Mouse (Mus musculus) kidney, postnatal 36 days (tissue): Measurements from ENCODE around the gene Hnrnpul2.
"Not testable (repeated sequence)": the region's sequence is repeated elsewhere in the genome, so short reads cannot be mapped to it uniquely, and the experiment has no call there.

Experiments
- DNase-seq, 2 experiments: peaks; one replicate each; pipeline ENCODE4 v3.0.0; 2021 to 2022; ENCODE audit warnings: mixed read lengths in 2 of 2

Hnrnpul2 gene

DNA sequence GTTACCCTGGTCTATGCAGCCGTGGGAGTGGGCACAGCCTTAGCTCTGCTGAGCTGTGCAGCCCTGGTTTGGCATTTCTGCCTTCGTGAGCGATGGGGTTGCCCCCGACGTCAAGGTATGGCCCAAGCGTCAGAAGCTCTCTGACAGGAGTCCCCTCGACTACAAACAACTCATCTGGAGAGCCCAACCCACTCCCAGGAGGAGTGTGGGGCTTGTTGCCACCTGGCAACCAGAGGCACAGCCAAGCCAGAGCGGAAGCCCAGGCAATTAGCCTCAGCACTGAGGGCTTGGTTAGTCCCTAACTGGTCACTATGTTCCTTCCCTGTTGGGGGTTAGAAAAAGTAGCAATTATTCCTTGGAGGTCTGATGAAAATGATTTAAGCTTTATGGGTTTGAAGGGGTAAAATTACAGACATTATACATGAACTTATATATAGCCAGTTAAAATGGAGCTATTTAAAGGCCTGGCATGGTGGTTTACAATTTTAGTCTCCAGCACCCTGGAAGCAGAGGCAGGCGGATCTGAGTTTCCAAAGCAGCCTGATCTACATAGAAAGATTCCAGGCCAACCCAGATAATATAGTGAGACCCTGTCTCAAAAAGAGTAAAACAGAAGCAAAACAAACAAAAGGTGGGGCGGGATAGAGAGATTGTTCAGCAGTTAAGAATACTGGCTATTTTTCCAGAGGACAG is 32.6 kb downstream of the Hnrnpul2 start:
- DNase-seq, result no peak

DNA sequence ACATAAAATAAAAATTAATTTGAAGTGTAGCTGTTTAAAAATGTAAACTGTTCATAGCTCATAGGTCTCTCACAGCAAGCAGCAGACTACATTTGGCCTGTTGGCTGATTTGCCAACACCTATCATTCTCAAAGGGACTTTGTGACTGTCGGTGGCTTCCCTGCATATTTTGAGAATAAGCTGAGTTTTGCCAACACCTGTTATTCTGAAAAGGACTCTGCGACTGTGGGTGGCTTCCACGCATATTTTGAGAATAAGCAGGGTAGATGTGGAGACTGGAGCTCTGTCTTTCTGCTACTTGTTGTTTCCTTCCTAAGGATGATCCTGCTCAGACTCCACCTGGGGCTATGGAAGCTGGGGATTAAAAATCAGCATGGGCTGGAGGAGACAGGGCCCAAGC is 33.3 kb downstream of the Hnrnpul2 start:
- no peak for DNase-seq

DNA sequence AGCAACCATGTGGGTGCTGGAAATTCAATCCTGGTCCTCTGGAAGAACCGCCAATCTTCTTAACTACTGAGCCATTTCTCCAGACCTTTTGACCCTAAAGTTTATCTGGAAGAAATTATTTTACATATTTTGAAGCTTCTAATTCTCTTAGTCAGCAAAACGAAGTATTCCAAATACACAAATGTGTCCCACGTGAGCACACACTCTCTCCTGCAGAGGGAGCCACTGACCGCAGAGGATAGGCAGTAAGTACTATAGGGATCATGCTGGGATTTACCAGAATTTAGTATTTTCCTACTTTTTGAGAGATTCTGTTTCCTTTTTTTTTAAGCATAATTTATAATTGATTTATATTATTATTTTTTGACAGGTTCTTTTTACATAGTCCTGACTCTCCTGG is 37.9 kb downstream of the Hnrnpul2 start:
- peak; percentile 56 to 86 for DNase-seq

DNA sequence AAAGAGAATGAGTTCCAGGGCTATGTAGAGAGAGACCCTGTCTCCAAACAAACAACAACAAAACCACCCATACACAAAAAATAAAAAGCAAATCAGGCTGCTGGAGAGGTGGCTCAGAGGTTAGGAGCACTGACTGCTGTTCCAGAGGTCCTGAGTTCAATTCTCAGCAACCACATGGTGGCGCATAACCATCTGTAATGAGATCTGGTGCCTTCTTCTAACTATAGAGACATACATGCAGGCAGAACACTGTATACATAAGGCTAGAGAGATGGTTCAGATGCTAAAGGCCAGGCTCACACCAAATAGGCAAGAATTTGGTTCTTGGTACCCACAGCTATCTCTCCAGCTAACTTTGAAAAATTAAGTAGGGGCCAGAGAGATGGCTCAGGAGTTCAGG is 39.2 kb downstream of the Hnrnpul2 start:
- DNase-seq, result peak in 1 of 2 experiments; percentile 63

DNA sequence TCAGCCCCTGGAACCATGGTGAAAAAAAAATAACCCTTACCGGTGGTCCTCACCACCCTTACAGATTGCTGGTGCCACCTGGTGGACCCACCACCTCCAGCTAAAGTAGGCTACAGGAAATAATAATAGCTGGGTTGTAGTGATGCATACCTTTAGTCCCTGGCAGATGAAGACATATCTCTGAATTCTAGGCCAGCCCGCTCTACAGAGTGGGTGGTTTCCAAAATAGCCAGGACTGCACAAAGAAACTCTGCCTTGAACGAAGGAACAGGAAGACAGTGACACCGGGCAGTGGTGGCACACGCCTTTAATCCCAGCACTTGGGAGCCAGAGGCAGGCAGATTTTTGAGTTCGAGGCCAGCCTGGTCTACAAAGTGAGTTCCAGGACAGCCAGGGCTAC is 44.5 kb downstream of the Hnrnpul2 start:
- no peak for DNase-seq

DNA sequence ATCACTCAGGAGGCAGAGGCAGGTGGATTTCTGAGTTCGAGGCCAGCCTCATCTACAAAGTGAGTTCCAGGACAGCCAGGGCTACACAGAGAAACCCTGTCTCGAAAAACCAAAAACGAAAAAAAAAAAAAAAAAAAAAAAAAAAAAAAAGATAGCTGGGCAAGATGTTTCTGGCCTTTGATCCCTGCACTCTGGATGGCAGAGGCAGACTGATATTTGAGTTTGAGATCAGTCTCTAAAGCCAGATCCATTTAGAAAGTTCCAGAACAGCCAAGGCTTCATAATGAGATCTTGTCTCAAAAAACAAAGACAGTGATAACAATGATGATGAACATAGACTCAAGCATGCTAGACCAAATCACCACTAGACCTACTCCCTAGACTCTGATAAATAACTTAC is 50.6 kb downstream of the Hnrnpul2 start:
- not testable (repeated sequence) for DNase-seq

DNA sequence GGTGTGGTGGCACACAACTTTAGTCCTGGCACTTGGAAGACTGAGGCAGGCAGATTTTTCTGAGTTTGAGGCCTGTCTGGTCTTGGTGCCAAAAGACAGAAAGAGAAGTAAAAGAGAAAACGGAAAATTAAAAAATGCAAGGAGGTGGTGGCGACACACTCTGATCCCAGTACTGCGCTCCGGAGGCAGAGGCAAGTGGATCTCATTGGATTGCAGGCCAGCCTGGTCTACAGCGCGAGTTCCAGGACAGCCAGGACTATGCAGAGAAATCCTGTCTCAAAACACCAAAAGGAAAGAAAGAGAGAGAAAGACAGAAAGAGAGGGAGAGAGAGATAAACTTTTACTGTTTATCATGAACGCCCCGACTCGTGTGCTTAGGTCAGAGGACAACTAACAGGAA is 51.0 kb downstream of the Hnrnpul2 start:
- DNase-seq, result no peak

DNA sequence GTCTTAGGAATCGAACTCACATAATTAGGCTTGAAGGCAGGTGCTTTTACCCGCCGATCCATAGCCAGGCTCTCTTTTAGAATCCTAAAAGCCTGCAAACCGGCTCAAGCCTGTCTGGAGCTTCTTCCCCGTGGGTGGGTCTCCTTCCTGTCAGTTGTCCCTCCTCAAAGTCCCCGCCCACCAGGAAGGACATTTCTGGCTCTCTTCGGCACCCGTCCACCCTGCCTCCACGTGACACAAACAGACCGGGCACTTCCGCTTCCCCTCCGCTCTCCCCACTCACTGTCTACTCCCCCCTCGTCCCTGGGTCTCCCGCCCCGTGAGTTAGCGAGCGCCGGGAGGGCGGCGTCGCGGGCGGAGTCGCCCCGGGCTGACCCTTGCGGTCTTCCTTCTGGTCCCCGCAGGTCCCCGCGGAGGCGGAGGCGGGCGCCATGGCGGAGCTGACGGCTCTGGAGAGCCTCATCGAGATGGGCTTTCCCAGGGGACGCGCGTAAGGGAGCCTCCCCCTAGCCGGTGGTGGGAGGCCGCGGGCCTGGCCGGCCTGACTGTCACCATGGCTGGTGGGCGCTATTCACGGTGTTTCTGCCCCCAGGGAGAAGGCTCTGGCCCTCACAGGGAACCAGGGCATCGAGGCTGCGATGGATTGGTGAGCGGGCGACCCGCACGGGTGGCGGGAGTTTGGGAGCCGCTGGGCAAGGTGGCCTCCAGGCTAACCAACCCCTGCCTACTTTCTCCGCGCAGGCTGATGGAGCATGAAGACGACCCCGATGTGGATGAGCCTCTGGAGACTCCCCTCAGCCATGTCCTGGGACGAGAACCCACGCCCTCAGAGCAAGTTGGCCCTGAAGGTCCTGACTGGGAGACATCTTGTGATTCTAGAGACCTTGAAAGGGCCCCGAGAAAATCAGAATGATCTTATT is 51.7 kb downstream of the Hnrnpul2 start, which contains the start of gene Ubxn1:
Gene Ubxn1 (plus strand): TSS at position 230 of the 920 bp plus-strand sequence.
- DNase-seq, result peak; percentile 97 to 98

DNA sequence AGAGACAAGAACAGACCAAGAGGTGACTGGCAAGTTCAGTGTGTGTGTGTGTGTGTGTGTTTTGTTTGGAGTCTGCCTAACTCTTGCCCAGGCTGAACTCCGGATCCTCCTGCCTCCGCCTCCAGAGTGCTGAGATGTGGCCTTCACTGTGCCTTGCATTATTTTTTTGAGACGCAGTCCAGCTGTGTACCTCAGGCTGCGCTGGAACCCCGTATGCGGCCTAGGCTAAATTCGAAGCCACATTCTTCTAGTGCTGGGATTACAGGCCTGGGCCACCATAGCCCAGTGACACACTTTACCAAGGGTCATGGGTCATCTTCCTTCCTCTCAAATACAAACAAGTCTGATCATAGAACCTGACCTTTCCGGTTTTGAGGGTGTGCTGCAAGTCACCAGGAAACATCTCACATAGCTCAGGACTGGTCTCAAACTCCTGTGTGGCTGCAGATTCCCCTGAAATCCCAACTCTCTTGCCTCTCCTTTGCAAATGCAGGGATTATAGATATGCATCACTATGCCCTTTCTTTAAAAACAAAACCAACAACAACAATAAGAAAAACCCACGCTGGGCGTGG is 52.5 kb downstream of the Hnrnpul2 start:
- peak in 1 of 2 experiments; percentile 47 for DNase-seq

DNA sequence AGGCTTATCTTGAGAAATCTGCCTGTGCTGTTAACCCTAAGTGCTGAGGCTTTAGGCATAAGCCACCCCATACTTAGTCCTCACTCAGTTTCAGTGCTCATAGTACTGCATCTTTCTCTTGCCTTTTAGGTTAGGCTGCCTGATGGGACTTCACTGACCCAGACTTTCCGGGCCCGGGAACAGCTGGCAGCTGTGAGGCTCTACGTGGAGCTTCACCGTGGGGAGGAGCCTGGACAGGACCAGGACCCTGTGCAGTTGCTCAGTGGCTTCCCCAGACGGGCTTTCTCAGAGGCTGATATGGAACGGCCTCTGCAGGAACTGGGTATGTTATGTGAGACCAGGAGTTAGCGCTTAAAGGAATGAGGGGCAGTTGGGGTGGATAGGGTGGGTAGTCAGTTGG is 55.2 kb downstream of the Hnrnpul2 start:
- DNase-seq, result no peak

DNA sequence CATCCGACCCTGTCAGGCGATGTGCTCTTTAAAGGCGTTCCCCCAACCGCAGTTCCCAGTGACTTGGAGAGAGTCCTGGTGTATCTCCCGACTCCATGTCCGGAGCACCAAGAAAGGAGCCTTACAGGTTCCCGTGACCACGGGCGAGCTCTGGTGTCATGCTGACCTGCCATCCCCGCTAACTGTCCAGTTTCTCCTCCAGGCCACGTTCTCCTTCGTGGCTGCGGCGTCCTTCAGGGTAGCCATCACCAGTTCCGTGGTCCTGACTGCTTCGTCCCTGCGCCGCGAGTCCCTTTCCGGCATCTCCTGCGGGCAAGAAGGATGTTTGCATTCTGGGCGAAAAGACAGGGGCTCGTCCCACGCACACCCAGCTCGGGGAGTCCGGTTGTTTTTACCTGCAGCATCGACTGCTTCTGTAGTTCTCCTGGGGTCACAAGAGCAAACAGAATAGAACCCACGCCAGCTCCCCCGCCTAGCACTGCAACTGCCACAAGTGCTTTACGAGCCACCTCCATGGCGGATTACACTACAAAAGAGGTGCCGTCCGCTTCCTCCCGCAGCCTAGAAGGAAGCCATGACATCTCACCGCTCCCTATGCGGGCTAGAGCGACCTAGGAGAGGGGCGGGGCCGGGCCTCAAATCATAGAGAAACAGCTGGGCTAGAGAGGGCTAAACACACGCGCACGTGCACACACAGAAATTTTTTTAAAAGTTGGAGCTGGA is 60.7 kb downstream of the Hnrnpul2 start, which contains the start of gene Uqcc3:
Gene Uqcc3 (minus strand): TSS at position 613 of the 723 bp plus-strand sequence.
- DNase-seq, result peak; percentile 94 to 95

DNA sequence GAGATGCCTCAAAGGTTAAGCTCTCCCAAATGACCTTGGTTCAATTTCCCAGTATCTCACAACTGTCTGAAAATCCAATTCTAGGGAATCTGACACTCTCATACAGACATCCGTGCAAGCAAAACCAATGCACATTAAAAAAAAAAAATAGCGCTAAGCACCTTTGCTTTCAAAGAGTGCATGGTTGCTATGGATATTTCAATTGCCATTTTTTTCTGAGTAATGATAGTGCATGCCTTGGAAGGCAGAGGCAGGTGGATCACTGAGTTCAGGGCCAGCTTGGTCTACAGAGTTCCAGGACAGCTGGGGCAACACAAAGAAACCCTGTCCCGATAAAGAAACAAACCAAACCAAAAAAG is 61.2 kb downstream of the Hnrnpul2 start:
- no peak for DNase-seq

DNA sequence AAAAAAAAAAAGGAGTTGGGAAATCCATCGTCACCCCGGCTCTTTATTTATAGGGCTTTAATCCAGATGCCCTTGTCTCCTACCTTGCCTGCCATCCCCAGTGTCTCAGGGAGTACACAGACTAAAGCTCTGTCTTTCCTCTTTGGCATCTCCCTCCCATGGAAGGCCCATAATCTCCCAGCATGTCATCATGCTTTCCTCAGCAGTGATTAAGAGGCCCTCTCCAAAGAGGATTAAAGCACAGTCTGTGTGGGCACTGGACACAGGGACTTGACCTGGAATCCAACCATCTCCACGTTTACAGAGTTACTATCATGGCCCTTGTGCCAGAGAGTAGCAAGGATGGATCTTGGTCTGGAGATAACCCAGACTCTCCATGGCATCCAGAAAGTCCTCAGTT is 63.8 kb downstream of the Hnrnpul2 start, which contains the start of the genes Lbhd1 and Gm49403:
Gene Lbhd1 (plus strand): TSS at position 117 of the 400 bp plus-strand sequence.
Gene Gm49403 (plus strand): TSS at position 315 of the 400 bp plus-strand sequence.
- DNase-seq, result no peak
